Mouse (Mus musculus) adrenal gland (tissue): ENCODE data around the gene Casp7.
"Not testable (repeated sequence)": the region's sequence is repeated elsewhere in the genome, so short reads cannot be mapped to it uniquely, and the experiment has no call there.

Experiments used
- intact Hi-C: fragments of 180-260 bp; cut with DNase I; formaldehyde crosslinking; loops from one replicate; pipeline ENCODE4 v1.15.1; 2025

The Casp7 gene

DNA sequence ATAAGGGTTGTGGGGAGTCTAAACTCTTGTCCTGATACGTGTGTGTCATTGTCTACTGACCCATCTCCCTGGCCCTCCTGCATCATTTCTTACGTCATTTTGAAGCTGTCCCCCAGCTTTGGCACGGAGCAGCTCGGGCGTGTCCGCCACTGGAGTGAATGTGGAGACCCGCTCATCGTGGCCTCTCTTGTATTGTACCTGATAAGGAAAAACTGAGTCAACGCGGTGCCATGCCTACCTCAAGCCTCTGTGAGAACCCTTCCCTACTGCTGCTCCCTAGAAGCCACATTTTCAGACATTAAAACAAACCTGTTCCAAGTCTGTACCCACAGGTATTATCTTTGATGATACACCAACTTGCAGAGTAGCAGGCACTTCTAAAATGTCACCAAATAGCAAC lies 15.5 kb upstream of the Casp7 start:
- intact Hi-C loops = no loop called here

DNA sequence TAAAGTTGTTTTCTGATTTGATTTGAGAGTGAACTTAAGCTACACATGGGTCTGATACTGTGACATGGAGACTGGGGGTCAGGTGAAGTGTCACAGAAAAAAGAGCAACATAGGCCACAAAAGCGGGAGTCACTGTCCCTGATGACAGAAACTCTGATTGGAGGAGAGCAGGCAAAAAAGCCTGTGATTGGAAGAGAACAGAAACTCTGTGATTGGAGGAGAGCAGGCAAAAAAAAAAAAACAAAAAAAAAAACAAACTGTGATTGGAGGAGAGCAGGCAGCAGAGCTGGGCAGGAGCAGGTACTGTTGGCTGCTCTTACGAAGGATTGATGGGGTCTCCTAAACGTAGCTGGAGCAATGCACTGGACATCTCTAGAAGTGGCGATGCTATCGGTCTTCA lies 11.4 kb upstream of the Casp7 start:
- intact Hi-C loops = no loop called here

DNA sequence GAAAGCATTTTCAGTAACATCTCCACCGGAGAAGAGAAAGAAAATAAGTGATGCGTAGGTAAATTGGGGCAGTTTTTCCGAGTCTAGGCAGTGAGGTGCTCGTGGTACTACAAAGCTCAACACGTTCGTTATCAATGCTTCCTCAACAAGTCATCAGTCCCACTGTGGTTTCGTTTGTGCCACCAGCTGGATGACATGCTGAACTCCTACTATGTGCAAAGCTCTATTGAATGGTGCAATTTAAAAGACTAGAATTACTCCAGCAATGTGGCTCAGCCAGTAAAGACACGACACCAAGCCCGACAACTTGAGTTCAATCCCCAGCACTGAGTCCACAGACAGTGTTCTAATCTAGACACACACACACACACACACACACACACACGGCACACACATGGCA lies 10.8 kb upstream of the Casp7 start:
- intact Hi-C loops = no loop called here

DNA sequence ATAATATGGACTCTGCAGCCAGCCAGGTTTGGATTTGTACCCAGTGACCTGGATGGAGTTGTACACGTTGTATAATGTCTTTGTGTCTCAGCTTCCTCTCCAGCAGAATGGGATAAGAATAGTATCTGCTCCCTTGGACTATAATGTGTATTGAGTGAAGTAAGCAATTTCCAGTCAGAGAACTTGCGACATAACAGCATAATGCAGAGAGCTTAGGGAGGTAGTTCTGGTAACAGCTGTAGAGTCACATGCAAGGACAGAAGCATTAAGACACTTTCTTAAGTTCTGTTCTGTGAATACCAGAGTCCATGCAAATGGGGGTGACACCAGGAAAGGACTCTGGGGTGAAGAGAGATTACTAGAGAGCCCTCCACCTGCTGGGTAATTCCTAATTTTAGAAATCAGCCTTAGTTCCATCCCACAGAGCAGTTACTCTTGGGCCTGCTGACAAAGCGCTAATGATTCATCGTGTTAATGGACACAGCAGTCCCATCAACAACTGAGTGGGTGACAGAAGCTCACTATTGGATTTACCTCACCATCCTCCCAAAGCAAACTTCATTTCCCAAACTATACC lies 9.1 kb upstream of the Casp7 start:
- intact Hi-C loops = no loop called here

DNA sequence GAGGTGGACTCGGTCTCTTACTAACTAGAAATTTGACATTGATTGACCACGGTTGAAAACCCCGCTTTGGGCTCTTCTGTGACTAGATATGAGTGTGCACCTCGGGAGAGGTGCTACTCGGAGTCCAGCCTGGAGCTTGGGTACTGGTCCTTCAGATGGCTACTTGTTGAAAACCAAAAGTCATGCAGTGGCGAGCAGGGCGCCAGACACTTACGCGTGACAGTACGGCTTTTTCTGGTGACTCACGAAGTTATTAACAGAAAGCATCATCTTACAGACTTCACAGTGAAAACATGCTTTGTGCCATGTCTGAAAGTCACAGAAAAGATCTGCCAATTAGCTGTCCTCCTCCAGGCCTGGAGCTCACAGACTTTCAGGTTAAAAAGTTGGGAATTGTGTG lies 7.8 kb upstream of the Casp7 start:
- intact Hi-C loops = no loop called here

DNA sequence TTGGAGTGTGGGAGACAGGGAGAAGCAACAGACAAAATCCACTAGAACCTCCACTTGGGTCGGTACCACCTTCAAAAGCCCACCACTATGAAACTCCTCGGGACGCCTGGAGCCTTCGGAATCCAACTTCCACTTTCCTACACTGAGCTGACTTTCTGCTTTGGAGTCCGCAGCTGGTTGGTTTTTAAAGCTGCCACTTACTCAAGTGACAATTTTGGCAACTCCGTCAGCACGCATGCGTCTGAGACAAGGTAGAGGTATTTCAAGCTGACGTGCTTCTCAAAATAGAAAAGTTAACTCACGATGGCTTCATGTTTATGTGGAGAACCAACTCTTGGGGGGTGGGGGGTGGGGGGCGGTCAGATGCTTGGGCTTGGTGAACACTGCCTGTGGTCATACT lies 7.0 kb upstream of the Casp7 start, which contains the start of gene Nrap:
TSS of gene Nrap (minus strand) at position 159 of the 400 bp plus-strand sequence.
- intact Hi-C loops = no loop called here

DNA sequence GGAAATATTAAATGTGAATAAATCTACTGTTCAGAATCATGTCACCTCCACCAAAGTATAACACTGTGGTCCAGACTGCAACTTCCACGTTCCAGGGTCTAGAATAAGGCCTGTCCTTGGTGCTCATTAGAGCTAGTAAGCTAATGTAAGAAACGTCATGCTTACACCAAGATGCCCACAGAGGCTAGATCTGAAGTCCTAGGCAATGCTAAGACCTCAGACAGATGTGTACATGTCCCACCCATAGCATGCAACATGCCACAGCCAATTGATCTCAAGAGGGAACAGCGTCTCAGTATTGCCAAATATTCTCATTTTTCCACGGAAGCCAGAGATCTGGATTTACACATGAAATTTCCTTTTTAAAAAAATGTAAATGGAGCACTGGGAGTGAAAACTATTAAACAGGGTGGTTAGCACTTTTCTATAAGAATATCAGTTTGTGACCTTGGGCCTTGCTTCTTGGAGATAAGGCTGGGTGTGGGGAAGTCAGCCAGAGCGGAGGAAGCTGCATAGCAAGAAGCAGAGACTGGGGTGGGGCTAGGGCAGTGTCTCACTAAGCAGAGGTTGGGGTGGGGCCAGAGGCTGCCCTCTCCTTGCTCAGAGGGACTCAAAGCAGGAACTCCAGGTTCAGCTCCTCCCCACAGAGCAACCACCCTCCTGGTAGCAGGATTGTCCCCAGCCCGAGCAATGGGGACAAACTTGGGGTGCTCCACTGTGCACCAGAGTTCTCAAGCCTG lies 5.5 kb upstream of the Casp7 start:
- intact Hi-C loops = no loop called here

DNA sequence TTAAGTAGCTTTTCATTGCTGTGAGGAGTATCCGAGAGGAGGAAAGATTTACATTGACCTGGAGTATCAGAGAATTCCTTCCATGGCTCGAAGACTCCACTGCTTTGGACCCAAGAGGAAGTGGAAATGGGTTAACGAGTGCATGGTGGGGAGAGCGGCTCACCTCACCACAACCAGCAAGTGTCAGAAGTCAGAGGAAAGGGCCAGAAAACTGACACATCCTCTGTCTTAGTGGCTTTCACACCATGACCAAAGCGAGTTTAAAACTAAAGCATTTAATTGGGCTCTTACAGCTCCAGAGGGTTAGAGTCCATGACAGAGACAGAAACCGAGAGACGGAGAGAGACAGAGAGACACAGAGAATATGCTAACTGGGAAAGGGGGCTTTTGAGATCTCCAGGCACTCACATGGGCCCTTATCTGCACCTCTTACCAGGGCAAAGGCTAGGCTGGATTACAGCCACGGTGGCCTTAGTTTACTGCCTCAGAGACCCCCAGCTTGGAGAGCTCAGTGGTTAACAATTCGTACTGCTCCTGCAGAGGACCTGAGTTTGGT lies 3.5 kb upstream of the Casp7 start:
- intact Hi-C loops = no loop called here

DNA sequence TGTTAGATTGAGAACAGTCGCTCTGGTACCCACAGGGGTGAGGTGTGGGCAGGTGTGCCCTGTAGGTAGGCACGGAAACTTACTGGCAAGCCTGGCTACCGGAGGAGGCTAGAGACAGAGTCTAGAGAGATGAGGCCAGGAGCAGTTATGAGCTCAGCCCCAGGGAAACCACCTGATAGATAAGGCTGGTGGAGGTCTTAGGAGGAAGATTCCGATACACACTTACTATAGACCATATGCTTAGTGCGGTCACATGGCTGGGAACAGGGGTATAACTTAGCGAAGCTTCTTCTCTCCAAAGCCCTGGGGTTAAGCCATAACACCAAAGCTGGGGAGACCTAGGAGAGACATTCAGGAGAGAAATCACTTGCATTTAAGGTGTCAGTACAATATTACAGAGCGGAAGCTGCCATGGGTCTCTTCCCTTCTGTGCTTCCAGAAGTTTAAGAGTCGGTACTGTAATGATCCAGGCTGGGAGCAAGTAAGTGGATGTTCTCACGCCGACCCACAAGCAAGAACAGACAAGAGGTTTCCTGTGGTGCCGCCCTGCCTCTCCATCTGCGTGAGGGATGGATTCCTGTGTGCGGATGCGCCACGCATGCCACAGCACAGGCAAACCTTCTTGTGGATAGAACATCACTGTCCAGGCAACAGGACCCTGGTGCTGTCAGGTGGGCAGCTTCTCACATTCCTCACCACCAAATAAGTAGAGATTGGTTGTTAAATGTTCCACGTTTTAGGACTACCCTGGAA lies 1.6 kb upstream of the Casp7 start:
- intact Hi-C loops = no loop called here

DNA sequence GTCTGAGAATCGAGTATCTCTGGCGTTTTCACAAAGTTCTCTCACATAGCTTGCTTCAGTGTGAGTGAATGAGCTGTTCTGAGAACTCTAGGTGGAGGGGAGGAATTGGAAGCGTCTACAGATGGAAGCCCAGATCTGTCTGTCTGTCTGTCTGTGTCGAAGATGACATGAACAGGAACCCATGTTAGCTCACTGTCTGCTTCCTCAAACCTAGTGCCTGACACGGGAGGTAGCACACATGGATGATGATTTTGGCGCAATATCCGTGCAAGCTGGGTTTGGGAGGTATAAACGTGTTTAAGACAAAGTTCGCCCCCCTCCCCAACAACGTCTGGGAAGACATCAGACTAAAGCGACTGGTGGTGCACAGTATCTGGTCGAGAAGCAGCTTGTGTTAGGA lies 702 bp upstream of the Casp7 start:
- intact Hi-C loops = no loop called here

DNA sequence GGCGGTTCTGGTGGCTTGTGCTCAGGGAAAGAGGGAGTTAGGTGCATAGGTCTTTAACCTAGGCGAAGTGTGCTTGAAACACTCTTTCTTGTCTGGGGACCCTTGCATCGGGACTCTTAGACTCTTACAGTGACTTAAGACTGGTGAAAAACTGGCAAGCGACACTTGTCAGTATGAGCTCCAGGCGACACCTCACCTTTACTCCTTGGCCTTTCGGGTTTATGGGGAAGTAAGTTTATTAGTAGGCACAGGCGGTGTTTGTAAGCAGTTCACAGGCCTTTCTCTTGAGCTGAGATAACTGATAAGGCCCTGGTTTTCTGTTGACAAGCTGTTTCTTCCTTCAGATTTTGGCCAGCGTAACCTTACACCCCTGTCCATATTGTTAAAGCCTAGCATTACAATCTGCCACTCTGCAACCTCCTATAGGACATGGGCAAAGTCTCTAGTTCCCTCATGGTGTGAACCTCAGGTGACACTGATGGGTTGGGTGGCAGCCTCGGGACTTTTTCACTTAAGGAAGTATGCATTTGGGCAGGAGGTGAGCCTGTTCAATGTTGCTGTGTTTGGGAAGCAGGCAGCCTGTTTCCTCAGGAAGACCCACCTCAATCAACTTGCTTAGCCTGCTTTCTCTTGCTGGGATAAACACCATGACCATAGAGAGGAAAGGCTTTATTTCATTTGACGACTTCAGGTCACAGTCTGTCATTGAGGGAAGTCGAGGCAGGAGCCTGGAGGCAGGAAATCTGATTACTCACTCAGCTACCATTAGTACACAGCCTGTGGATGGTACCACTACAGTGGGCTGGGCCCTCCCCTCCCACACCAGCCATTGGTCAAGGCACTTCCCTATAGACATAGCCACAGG lies 966 bp downstream of the Casp7 start:
- intact Hi-C loops = no loop called here

DNA sequence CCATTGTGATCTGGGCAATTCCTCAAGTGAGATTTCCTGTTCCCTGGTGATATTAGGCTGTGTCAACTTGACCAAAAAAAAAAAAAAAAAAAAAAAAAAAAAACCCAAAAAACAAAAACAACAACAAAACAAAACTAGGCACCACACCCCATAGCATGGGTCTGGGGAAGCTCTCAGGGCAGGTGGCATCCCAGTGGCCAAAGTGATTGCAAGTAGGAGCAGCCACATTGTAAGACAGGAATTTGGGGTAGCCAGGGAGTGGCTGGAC lies 1.5 kb downstream of the Casp7 start:
- intact Hi-C loops = no loop called here

DNA sequence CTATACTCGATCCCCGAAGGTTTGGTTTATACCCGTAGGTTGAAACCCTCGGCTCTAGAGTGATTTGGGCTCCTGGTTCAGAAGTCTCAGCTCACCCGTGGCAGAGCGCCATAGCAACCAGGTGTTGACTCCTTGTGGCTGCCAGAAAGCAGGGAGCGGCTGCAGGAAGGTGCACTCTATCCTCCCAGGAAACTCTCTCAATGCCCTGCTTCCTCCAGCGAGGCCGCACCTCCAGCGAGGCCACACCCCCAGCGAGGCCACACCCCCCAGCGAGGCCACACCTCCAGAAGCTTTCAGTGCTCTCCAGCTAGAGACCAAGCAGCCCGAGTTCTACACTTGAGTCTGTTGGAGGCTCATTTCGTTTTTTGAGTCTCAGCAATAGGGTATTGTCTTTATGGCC lies 3.3 kb downstream of the Casp7 start:
- intact Hi-C loops = no loop called here

DNA sequence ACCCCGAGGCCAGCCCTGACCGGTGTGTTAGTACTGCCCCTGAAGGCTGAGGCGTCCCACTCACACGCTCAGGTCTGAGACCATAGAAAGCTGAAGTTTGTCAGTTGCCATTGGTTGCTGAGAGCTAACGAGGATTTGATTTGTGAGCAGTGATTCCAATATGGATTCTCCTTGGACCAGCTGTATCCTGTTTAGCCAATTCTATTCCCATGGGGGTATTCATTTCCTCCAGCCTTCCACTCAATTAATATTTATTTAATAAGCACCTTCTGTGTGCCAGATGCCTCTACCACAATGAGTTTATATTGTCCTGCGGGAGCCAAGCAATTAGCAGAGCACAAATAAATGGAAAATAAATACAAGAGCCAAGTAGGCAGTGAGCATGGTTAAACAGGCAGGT lies 4.9 kb downstream of the Casp7 start:
- intact Hi-C loops = no loop called here

DNA sequence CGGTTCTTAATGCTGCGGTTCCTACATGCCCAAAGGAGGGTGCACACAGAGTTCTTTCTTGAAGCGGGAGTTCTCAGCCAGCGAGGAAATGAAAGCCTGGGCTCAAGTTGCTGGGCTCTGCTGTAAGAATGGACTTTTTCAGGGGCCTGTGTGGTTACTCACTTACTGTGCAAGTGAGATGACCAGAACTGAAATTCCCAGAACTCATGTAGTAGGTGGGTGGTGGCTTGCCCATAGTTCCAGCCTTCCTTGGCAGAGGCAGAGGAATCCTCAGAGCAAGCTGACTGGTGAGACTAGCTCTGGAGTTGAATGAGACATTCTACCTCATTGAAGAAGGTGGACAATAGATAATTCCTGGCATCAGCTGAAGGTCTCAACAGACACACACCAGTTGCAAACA lies 8.9 kb downstream of the Casp7 start:
- intact Hi-C loops = no loop called here

DNA sequence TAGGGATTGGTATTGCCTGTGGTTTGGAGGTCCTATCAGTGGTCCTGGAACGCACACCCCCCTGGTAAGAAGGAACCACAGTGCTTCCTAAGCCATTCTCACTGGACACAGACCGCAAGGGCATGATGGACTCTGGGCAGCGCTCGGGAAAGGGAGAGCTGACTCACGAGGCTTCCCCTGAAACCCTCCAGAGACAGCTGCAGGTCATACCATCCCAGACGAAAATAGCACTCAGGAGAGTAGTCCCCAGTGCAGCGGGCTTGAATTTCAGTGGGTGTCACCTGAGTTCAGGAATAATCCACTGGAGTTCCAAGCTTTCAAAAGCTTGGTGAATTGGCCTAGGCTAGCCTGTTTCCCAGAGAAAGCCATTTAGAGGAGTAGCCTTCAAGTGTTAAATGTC lies 9.7 kb downstream of the Casp7 start:
- intact Hi-C loops = no loop called here

DNA sequence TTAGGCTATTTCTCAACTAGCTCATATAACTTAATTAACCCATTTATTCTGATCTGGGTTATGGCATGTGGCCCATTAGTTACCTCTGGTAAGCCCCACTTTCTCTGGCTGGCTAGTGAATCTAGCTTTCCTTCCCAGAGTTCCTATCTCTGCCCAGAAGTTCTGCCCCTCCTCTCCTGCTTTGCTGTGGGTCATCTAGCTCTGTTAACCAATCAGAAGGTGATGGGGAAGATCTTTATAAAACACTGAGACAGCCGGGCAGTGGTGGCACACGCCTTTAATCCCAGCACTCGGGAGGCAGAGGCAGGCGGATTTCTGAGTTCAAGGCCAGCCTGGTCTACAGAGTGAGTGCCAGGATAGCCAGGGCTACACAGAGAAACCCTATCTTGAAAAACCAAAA lies 13.0 kb downstream of the Casp7 start:
- intact Hi-C loops = not testable (repeated sequence)

DNA sequence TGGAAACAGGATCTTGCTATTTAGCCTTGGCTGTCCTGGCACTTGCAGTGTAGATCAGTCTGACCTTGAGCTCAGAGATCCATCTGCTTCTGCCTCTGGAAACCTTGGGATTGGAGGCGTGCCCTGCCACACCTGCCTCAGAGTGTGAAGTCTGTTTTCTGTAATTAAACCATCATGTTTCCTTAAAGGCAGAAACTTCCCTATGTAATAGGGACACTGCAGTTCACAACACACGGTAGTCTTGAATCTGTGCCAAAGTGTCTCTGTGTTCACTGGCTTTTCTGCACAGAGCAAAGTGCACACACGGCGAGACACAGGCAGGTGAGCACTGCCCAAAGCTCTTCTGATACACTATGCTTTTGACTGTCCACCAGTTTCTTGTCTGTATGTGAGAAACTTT lies 21.5 kb downstream of the Casp7 start:
- intact Hi-C loops = no loop called here

DNA sequence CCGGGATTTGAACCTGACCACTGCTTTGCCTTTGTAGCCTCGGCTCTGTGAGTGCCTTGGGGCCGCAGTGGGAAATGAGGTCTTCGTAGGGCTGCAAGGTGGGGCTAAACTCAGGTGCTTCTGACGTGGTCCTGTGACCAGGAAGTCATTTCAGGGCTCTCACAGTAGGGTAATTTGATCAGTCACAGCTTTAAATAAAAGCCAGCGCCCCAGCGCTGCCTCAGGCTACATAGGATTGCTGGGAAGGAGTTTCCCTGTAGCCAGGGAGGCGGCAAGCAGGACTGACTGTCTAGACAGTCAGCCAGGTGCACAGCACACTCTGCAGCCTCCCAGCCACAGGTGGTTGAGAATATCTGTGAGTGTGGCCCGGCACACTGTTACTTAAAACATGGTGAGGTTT lies 22.5 kb downstream of the Casp7 start:
- intact Hi-C loops = no loop called here

DNA sequence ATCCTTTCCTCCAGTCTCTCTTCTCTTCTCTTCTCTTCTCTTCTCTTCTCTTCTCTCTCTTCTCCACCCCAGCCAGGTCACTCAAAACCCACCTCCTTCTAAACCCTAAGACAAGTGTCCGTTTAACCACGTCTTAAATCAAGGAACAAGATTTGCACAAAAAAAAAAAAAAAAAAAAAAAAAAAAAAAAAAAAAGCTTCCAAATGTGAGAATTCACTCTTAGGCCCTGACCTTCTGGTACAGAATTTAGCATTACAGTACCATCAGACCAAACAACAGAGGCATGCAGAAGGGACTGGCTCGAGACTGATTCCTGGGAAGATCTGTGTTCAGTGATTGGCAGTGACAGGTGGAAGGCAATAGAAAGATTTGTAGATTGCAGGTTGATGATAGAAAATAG lies 23.4 kb downstream of the Casp7 start:
- intact Hi-C loops = loop anchor here (5.0 kb wide), 3 partner anchors 147 to 487 kb away; no protein-coding TSS in a partner anchor
